Comparison of ENCODE assay signal across 11 mouse cellular contexts in genomic region chr11:75458628-75459041, GRCm38 (mm10). TPM values are rescaled to one million over a fixed set of nuclear protein-coding genes. Genes with fewer than 3 reads are reported as not detected.
DNase-seq lines count a peak whose midpoint lies in the region; ATAC-seq and TF ChIP-seq lines count a peak whose summit lies in the region.
"Had no signal": no experiment of that assay in that cellular context is flagged by ENCODE, and none has a peak within 500 bp of the region (broad histone marks: within the 10 kb centered on the region; RNA-seq: fewer than 3 reads in every experiment).

No protein-coding gene starts in this region.

- peak; percentile 59 for DNase-seq in layer of hippocampus, adult 9-11 months
- no peak for DNase-seq in layer of hippocampus, adult 9-10 months (ENCODE audit: low spot score)
- peak; percentile 73 for DNase-seq in Muller cell, postnatal 12 days (ENCODE audit: inconsistent ontology term)
- DNase-seq in gastrocnemius, postnatal 25 days, result peak; percentile 64
- DNase-seq in frontal cortex, postnatal 25 days (ENCODE audit: low spot score in 2 of 2), result no peak
- no peak for DNase-seq in lung, adult 2 months

- H3K4me3 ChIP-seq in lung, adult 2 months (replicated peaks; ENCODE audit: extremely low read depth, low read depth, low read length), result no peak overlapping the region
- H3K4me3 ChIP-seq: hindbrain, embryonic 15.5 days; limb, embryonic 15.5 days; neural tube, embryonic 13.5 days had no signal

- ATAC-seq in megakaryocyte, adult 5-6 weeks (ENCODE audit: poor library complexity, severe bottlenecking), result 0 out of 2 replicates have a peak, but pooled peaks have one; percentile 2

- TF ChIP-seq POLR2A in lung, adult 2 months (IDR thresholded peaks at IDR 0.05; ENCODE audit: borderline replicate concordance, extremely low read depth, low read depth, low read length), result no peak

- 50% methylated on average over 8 of the region's 8 CpGs for WGBS in lung, adult 2 months

- peaks cover 26% of the 10 kb centered on the region for H3K4me1 ChIP-seq in lung, adult 2 months (ENCODE audit: control insufficient read depth, insufficient read depth, low read length)

- TF ChIP-seq CTCF in lung, adult 2 months (IDR thresholded peaks at IDR 0.05; ENCODE audit: insufficient read depth, low read length), result no peak

RNA-seq across cellular contexts. Expression of gene Tlcd2, which starts 2.9 kb away (rescaled TPM):
- total RNA-seq in gastrocnemius, postnatal 25 days (2021), result 1 to 10 TPM; 3.9 to 6.9 TPM
- 3.1 and 7.8 TPM in 2 replicates for total RNA-seq in megakaryocyte, adult 5-6 weeks (2015)
- 4.6 and 5.4 TPM in 2 replicates for total RNA-seq in megakaryocyte, adult 5-6 weeks (2017)
- polyA plus RNA-seq in lung, adult 2 months (2012; rRNA removed), result 15.3 and 29.6 TPM in 2 replicates

RNA-seq across cellular contexts. Expression of gene Wdr81, which starts 4.1 kb away (rescaled TPM):
- 1 to 10 TPM; 4.7 to 5.7 TPM for total RNA-seq in gastrocnemius, postnatal 25 days (2021)
- 11.1 and 11.9 TPM in 2 replicates for total RNA-seq in megakaryocyte, adult 5-6 weeks (2015)
- total RNA-seq in megakaryocyte, adult 5-6 weeks (2017), result 9.3 and 11.8 TPM in 2 replicates
- 27.9 and 29.9 TPM in 2 replicates for polyA plus RNA-seq in lung, adult 2 months (2012; rRNA removed)

RNA-seq across cellular contexts. Expression of gene Serpinf2, which starts 19.2 kb away (rescaled TPM):
- total RNA-seq in gastrocnemius, postnatal 25 days (2021), result not detected
- 0.71 TPM in 1 of 2 replicates, not detected in the other for total RNA-seq in megakaryocyte, adult 5-6 weeks (2015)
- not detected in 2 replicates for total RNA-seq in megakaryocyte, adult 5-6 weeks (2017)
- polyA plus RNA-seq in lung, adult 2 months (2012; rRNA removed), result 0.60 and 0.82 TPM in 2 replicates
- polyA plus RNA-seq: embryonic facial prominence, embryonic 14.5 days had no signal

RNA-seq across cellular contexts. Expression of gene Prpf8, which starts 28.0 kb away (rescaled TPM):
- 10 to 100 TPM; 56.9 to 59.4 TPM for total RNA-seq in gastrocnemius, postnatal 25 days (2021)
- total RNA-seq in megakaryocyte, adult 5-6 weeks (2015), result 91.3 and 102 TPM in 2 replicates
- 69.3 and 90.7 TPM in 2 replicates for total RNA-seq in megakaryocyte, adult 5-6 weeks (2017)
- polyA plus RNA-seq in lung, adult 2 months (2012; rRNA removed), result 67.9 and 90.2 TPM in 2 replicates

RNA-seq across cellular contexts. Expression of gene Serpinf1, which starts 36.1 kb away (rescaled TPM):
- 10 to 100 TPM; 98.5 to 98.7 TPM for total RNA-seq in gastrocnemius, postnatal 25 days (2021)
- total RNA-seq in megakaryocyte, adult 5-6 weeks (2015), result 26.5 and 30.8 TPM in 2 replicates
- 36.2 and 39.2 TPM in 2 replicates for total RNA-seq in megakaryocyte, adult 5-6 weeks (2017)
- 96.0 and 110 TPM in 2 replicates for polyA plus RNA-seq in lung, adult 2 months (2012; rRNA removed)

Comparison
In these comparisons a context has a peak if more than half of its experiments do, and no peak if none do; other contexts are left out.
1. DNase-seq: peak in layer of hippocampus, adult 9-11 months (single experiment), Muller cell, postnatal 12 days (single experiment) and gastrocnemius, postnatal 25 days (single experiment); none in layer of hippocampus, adult 9-10 months (single experiment), frontal cortex, postnatal 25 days (0 of 2) and lung, adult 2 months (single experiment).